Mouse (Mus musculus) liver, embryonic 16.5 days (tissue): Measurements from ENCODE around the gene Ube2c. TPM values are rescaled to one million over a fixed set of nuclear protein-coding genes. Genes with fewer than 3 reads are reported as not detected.

ENCODE experiments used
- ATAC-seq: fragments of 200-750 bp; cut with Nextera tagmentation; 2 replicates; pipeline ENCODE4 v1.8.0; 2017; ENCODE audit warnings: low read depth, mild to moderate bottlenecking, moderate number of reproducible peaks, moderate library complexity
- H3K27ac ChIP-seq: fragments of 300-500 bp; sonication (generic); 2 replicates; pipeline ENCODE4 v1.5.1; 2014; ENCODE audit warnings: mild to moderate bottlenecking, low read length
- H3K27me3 ChIP-seq: fragments of 300-500 bp; sonication (generic); 2 replicates; pipeline ENCODE4 v1.6.1; 2014; ENCODE audit warnings: low read depth, low read length, mixed read lengths; ENCODE audit not compliant: control insufficient read depth, insufficient read depth
- H3K36me3 ChIP-seq: fragments of 300-500 bp; sonication (generic); 2 replicates; pipeline ENCODE4 v1.6.1; 2014; ENCODE audit warnings: mild to moderate bottlenecking; ENCODE audit not compliant: control insufficient read depth, insufficient read depth
- H3K4me1 ChIP-seq: fragments of 300-500 bp; sonication (generic); 2 replicates; pipeline ENCODE4 v1.6.1; 2014; ENCODE audit warnings: low read depth, low read length, mixed read lengths; ENCODE audit not compliant: control insufficient read depth
- H3K4me2 ChIP-seq: fragments of 300-500 bp; sonication (generic); 2 replicates; pipeline ENCODE4 v1.6.1; 2014; ENCODE audit warnings: low read depth, low read length, mixed read lengths
- H3K4me3 ChIP-seq: fragments of 300-500 bp; sonication (generic); 2 replicates; pipeline ENCODE4 v1.5.1; 2014; ENCODE audit warnings: low read depth, mild to moderate bottlenecking, low read length
- H3K9ac ChIP-seq: fragments of 300-500 bp; sonication (generic); 2 replicates; pipeline ENCODE4 v1.6.1; 2014; ENCODE audit warnings: low read depth, low read length
- H3K9me3 ChIP-seq: fragments of 300-500 bp; sonication (generic); replicated peaks from 2 replicates; pipeline ENCODE4 v1.6.1; 2016; ENCODE audit warnings: low read length; ENCODE audit not compliant: control insufficient read depth
- WGBS: fragments of 180-500 bp; shearing (Covaris S2); extraction: QIAGEN DNeasy Blood & Tissue Kit; methylation state at CpG from one replicate; pipeline ENCODE4 v1.1.7; 2014; ENCODE audit not compliant: insufficient replicate concordance; 5-methylcytosine and 5-hydroxymethylcytosine counted together
- polyA plus RNA-seq: library from polyadenylated mRNA; unstranded; fragments of >200 nt; fragmentation: Nextera tagmentation; extraction: Ambion mirVana; gene quantifications from 2 replicates; pipeline ENCODE4 v1.2.1, GENCODE M21; 2015

Gene Ube2c
- polyA plus RNA-seq, 1 experiment from 2014 or later = 661 TPM

GRCm38 (mm10) chr2:164815821-164816220, 46.1 kb downstream of the Ube2c start:
- no peak overlapping the region for H3K4me2 ChIP-seq
- peaks cover 5% of the 10 kb centered on the region; the same call in 1 of the 2 replicates for H3K36me3 ChIP-seq
- 44% methylated on average over 8 of the region's 8 CpGs for WGBS
- peak; percentile 84 for ATAC-seq
- no peaks in the 10 kb centered on the region for H3K27me3 ChIP-seq
- H3K4me3 ChIP-seq = no peak overlapping the region
- no peak overlapping the region for H3K9ac ChIP-seq
- H3K27ac ChIP-seq = no peak overlapping the region
- peaks cover 15% of the 10 kb centered on the region for H3K4me1 ChIP-seq
- no peaks in the 10 kb centered on the region for H3K9me3 ChIP-seq

GRCm38 (mm10) chr2:164817206-164817605, 47.5 kb downstream of the Ube2c start:
- Histone ChIP-seq H3K9me3 (no peaks in the 10 kb centered on the region), H3K4me3 (no peak overlapping the region), H3K27ac (no peak overlapping the region), H3K4me2 (no peak overlapping the region), H3K4me1 (peaks cover 15% of the 10 kb centered on the region), H3K9ac (no peak overlapping the region), H3K27me3 (no peaks in the 10 kb centered on the region), H3K36me3 (peaks cover 11% of the 10 kb centered on the region; the same call in 1 of the 2 replicates)
- ATAC-seq = no peak
- 66% methylated on average over 6 of the region's 6 CpGs for WGBS

GRCm38 (mm10) chr2:164817703-164818102, 48.0 kb downstream of the Ube2c start:
- Histone ChIP-seq H3K9ac (no peak overlapping the region), H3K4me1 (peaks cover 18% of the 10 kb centered on the region), H3K27me3 (no peaks in the 10 kb centered on the region), H3K4me3 (no peak overlapping the region), H3K9me3 (no peaks in the 10 kb centered on the region), H3K27ac (no peak overlapping the region), H3K4me2 (no peak overlapping the region), H3K36me3 (peaks cover 11% of the 10 kb centered on the region; the same call in 1 of the 2 replicates)
- ATAC-seq = no peak
- WGBS = 73% methylated on average over 5 of the region's 5 CpGs

GRCm38 (mm10) chr2:164821060-164821459, 51.4 kb downstream of the Ube2c start:
- peaks cover 17% of the 10 kb centered on the region for H3K4me1 ChIP-seq
- no peak overlapping the region for H3K27ac ChIP-seq
- H3K4me3 ChIP-seq = no peak overlapping the region
- no peaks in the 10 kb centered on the region for H3K27me3 ChIP-seq
- no peak overlapping the region for H3K9ac ChIP-seq
- ATAC-seq = no peak
- H3K9me3 ChIP-seq = no peaks in the 10 kb centered on the region
- H3K36me3 ChIP-seq = peaks cover 21% of the 10 kb centered on the region
- H3K4me2 ChIP-seq = no peak overlapping the region
- 79% methylated on average over 6 of the region's 6 CpGs for whole genome bisulfite sequencing

GRCm38 (mm10) chr2:164822636-164823165, 53.0 kb downstream of the Ube2c start, which contains the start of gene Zswim1:
Zswim1 (plus strand) TSS chr2:164822686.
- peak within 1 kb of the TSS; percentile 74 for H3K27ac ChIP-seq
- peak within 1 kb of the TSS; percentile 83 for H3K9ac ChIP-seq
- no peaks in the 10 kb centered on the region for H3K9me3 ChIP-seq
- ATAC-seq = peak; percentile 99
- WGBS = 2% methylated on average over 32 of the region's 32 CpGs
- H3K36me3 ChIP-seq = peaks cover 22% of the 10 kb centered on the region
- peak within 1 kb of the TSS; percentile 95 for H3K4me2 ChIP-seq
- H3K27me3 ChIP-seq = no peaks in the 10 kb centered on the region
- H3K4me1 ChIP-seq = peaks cover 21% of the 10 kb centered on the region
- peak within 1 kb of the TSS; percentile 85 for H3K4me3 ChIP-seq

GRCm38 (mm10) chr2:164823181-164823585, 53.5 kb downstream of the Ube2c start:
- Histone ChIP-seq H3K27ac (peak overlapping the region; percentile 74), H3K4me1 (peaks cover 18% of the 10 kb centered on the region), H3K9me3 (no peaks in the 10 kb centered on the region), H3K36me3 (peaks cover 22% of the 10 kb centered on the region), H3K9ac (peak overlapping the region; percentile 83), H3K27me3 (no peaks in the 10 kb centered on the region), H3K4me3 (peak overlapping the region; percentile 85), H3K4me2 (peak overlapping the region; percentile 95)
- ATAC-seq = peak; percentile 47
- WGBS = under 1% methylated on average over 10 of the region's 10 CpGs

GRCm38 (mm10) chr2:164823969-164824368, 54.3 kb downstream of the Ube2c start:
- no peaks in the 10 kb centered on the region for H3K27me3 ChIP-seq
- no peak overlapping the region for H3K9ac ChIP-seq
- H3K27ac ChIP-seq = no peak overlapping the region
- WGBS = 78% methylated on average over 4 of the region's 4 CpGs
- no peak overlapping the region for H3K4me3 ChIP-seq
- peak overlapping the region; percentile 95; the same call in 1 of the 2 replicates for H3K4me2 ChIP-seq
- H3K36me3 ChIP-seq = peaks cover 22% of the 10 kb centered on the region
- H3K4me1 ChIP-seq = peaks cover 18% of the 10 kb centered on the region
- ATAC-seq = no peak
- H3K9me3 ChIP-seq = no peaks in the 10 kb centered on the region

GRCm38 (mm10) chr2:164825521-164825920, 55.8 kb downstream of the Ube2c start:
- Histone ChIP-seq H3K4me2 (no peak overlapping the region), H3K27ac (no peak overlapping the region), H3K36me3 (peaks cover 17% of the 10 kb centered on the region), H3K27me3 (no peaks in the 10 kb centered on the region), H3K9me3 (no peaks in the 10 kb centered on the region), H3K4me3 (no peak overlapping the region), H3K9ac (no peak overlapping the region), H3K4me1 (peaks cover 18% of the 10 kb centered on the region)
- 87% methylated on average over 17 of the region's 17 CpGs for WGBS
- ATAC-seq = no peak

- Histone ChIP-seq H3K9ac (no peak overlapping the region), H3K4me3 (no peak overlapping the region), H3K27ac (no peak overlapping the region), H3K4me2 (no peak overlapping the region), H3K9me3 (no peaks in the 10 kb centered on the region), H3K4me1 (peaks cover 17% of the 10 kb centered on the region), H3K36me3 (peaks cover 11% of the 10 kb centered on the region), H3K27me3 (no peaks in the 10 kb centered on the region)
- no peak for ATAC-seq
- WGBS = 59% methylated on average over 16 of the region's 16 CpGs
Observed at GRCm38 (mm10) chr2:164827146-164827850, 57.6 kb downstream of the Ube2c start.
